ENCODE assay signal across 12 mouse cellular contexts in genomic region chr2:120348120-120348519, GRCm38 (mm10). TPM values are rescaled to one million over a fixed set of nuclear protein-coding genes. Genes with fewer than 3 reads are reported as not detected.
DNase-seq lines count a peak whose midpoint lies in the region; ATAC-seq lines count a peak whose summit lies in the region.
"Had no signal": no experiment of that assay in that cellular context is flagged by ENCODE, and none has a peak within 500 bp of the region (broad histone marks: within the 10 kb centered on the region; RNA-seq: fewer than 3 reads in every experiment).

No protein-coding gene starts in this region.

- H3K27ac ChIP-seq in hindbrain, embryonic 11.5 days (ENCODE audit: low read depth, low read length) = no peak overlapping the region
- H3K27ac ChIP-seq: limb, embryonic 15.5 days; stomach, embryonic 15.5 days had no signal

- 86% methylated on average over 9 of the region's 9 CpGs for WGBS in hindbrain, embryonic 11.5 days

- H3K36me3 ChIP-seq in hindbrain, embryonic 11.5 days (ENCODE audit: control insufficient read depth, insufficient read depth, low read length) = no peaks in the 10 kb centered on the region

- H3K4me3 ChIP-seq in hindbrain, embryonic 11.5 days (ENCODE audit: low read depth, low read length) = no peak overlapping the region
- H3K4me3 ChIP-seq: limb, embryonic 15.5 days; stomach, embryonic 15.5 days had no signal

- no peak overlapping the region for H3K4me2 ChIP-seq in hindbrain, embryonic 11.5 days (replicated peaks; ENCODE audit: low read depth, low read length)
- H3K4me2 ChIP-seq: limb, embryonic 15.5 days; stomach, embryonic 15.5 days had no signal

- H3K9ac ChIP-seq in hindbrain, embryonic 11.5 days (ENCODE audit: low read depth, low read length) = no peak overlapping the region
- H3K9ac ChIP-seq: limb, embryonic 15.5 days; stomach, embryonic 15.5 days had no signal

- DNase-seq in thymus, postnatal 0 days (ENCODE audit: low spot score) = peak; percentile 30
- no peak for DNase-seq in thymus, adult 18-20 months
- peak; percentile 19 for DNase-seq in heart, postnatal 4 days
- peak; percentile 31 for DNase-seq in lung, postnatal 10 days
- DNase-seq in spleen, adult 12 weeks (ENCODE audit: low spot score) = no peak
- DNase-seq in hindbrain, embryonic 11.5 days (ENCODE audit: low spot score) = no peak
- no peak for DNase-seq in spleen, adult 18-20 months

- no peaks in the 10 kb centered on the region for H3K27me3 ChIP-seq in hindbrain, embryonic 11.5 days (ENCODE audit: control insufficient read depth, insufficient read depth, low read length)
- H3K27me3 ChIP-seq: limb, embryonic 15.5 days; stomach, embryonic 15.5 days had no signal

- H3K4me1 ChIP-seq in hindbrain, embryonic 11.5 days (replicated peaks; ENCODE audit: control insufficient read depth, insufficient read depth, low read length) = no peaks in the 10 kb centered on the region

- no peak for ATAC-seq in hindbrain, embryonic 11.5 days (ENCODE audit: low FRiP score)
- ATAC-seq: forebrain, embryonic 16.5 days; intestine, postnatal 0 days had no signal

- H3K9me3 ChIP-seq in hindbrain, embryonic 11.5 days (ENCODE audit: control insufficient read depth, low read length) = no peaks in the 10 kb centered on the region
- H3K9me3 ChIP-seq: limb, embryonic 15.5 days; stomach, embryonic 15.5 days had no signal

RNA-seq across cellular contexts. Expression of gene Vps39, which starts 4.8 kb away (rescaled TPM):
- 25.4 and 25.7 TPM in 2 replicates for polyA plus RNA-seq in thymus, postnatal 0 days (2015; fragmentation: Nextera tagmentation; extraction: Ambion mirVana)
- total RNA-seq in heart, postnatal 4 days (2021) = 10 to 100 TPM; 27.6 to 37.7 TPM
- polyA plus RNA-seq in hindbrain, embryonic 11.5 days (2014; fragmentation: Nextera tagmentation; extraction: Ambion mirVana) = 35.4 and 39.1 TPM in 2 replicates

RNA-seq across cellular contexts. Expression of gene Pla2g4f, which starts 34.2 kb away (rescaled TPM):
- polyA plus RNA-seq in thymus, postnatal 0 days (2015; fragmentation: Nextera tagmentation; extraction: Ambion mirVana) = 0.30 and 0.32 TPM in 2 replicates
- total RNA-seq in heart, postnatal 4 days (2021) = not detected
- polyA plus RNA-seq in hindbrain, embryonic 11.5 days (2014; fragmentation: Nextera tagmentation; extraction: Ambion mirVana) = not detected in 2 replicates
- polyA plus RNA-seq: forebrain, embryonic 16.5 days; neural tube, embryonic 11.5 days had no signal

RNA-seq across cellular contexts. Expression of gene Ganc, which starts 55.6 kb away (rescaled TPM):
- 24.1 and 31.9 TPM in 2 replicates for polyA plus RNA-seq in thymus, postnatal 0 days (2015; fragmentation: Nextera tagmentation; extraction: Ambion mirVana)
- total RNA-seq in heart, postnatal 4 days (2021) = 10 to 100 TPM; 16.9 to 17.5 TPM
- 8.8 and 9.2 TPM in 2 replicates for polyA plus RNA-seq in hindbrain, embryonic 11.5 days (2014; fragmentation: Nextera tagmentation; extraction: Ambion mirVana)

RNA-seq across cellular contexts. Expression of gene Tmem87a, which starts 55.8 kb away (rescaled TPM):
- 21.7 and 26.1 TPM in 2 replicates for polyA plus RNA-seq in thymus, postnatal 0 days (2015; fragmentation: Nextera tagmentation; extraction: Ambion mirVana)
- 10 to 100 TPM; 21.9 to 22.7 TPM for total RNA-seq in heart, postnatal 4 days (2021)
- polyA plus RNA-seq in hindbrain, embryonic 11.5 days (2014; fragmentation: Nextera tagmentation; extraction: Ambion mirVana) = 11.9 and 17.0 TPM in 2 replicates

RNA-seq across cellular contexts. Expression of gene Pla2g4d, which starts 59.1 kb away (rescaled TPM):
- 0.08 and 0.13 TPM in 2 replicates for polyA plus RNA-seq in thymus, postnatal 0 days (2015; fragmentation: Nextera tagmentation; extraction: Ambion mirVana)
- total RNA-seq in heart, postnatal 4 days (2021) = not detected
- 0.09 TPM in 1 of 2 replicates, not detected in the other for polyA plus RNA-seq in hindbrain, embryonic 11.5 days (2014; fragmentation: Nextera tagmentation; extraction: Ambion mirVana)
- polyA plus RNA-seq: forebrain, embryonic 16.5 days; neural tube, embryonic 11.5 days; stomach, embryonic 15.5 days had no signal

Comparison
In these comparisons a context has a peak if more than half of its experiments do, and no peak if none do; other contexts are left out.
1. DNase-seq: peak in thymus, postnatal 0 days (single experiment), heart, postnatal 4 days (single experiment) and lung, postnatal 10 days (single experiment); none in thymus, adult 18-20 months (0 of 2), spleen, adult 12 weeks (single experiment), hindbrain, embryonic 11.5 days (single experiment) and spleen, adult 18-20 months (0 of 2).